Mouse (Mus musculus) myocyte (in vitro differentiated cells): ENCODE data around the gene Stac3.

Experiments
- CEBPB ChIP-seq: IDR thresholded peaks from 2 replicates; pipeline ENCODE4 v1.6.1; 2011; ENCODE audit warnings: mild to moderate bottlenecking, moderate library complexity; ENCODE audit not compliant: poor library complexity, insufficient read depth, severe bottlenecking
- E2F4 ChIP-seq: IDR thresholded peaks from one replicate; pipeline ENCODE4 v1.6.1; 2011; ENCODE audit warnings: mild to moderate bottlenecking, control low read depth, moderate library complexity; ENCODE audit not compliant: insufficient read depth
- MAX ChIP-seq: IDR thresholded peaks from one replicate; pipeline ENCODE4 v1.6.1; 2011; ENCODE audit warnings: low read depth, mild to moderate bottlenecking, control low read depth
- MYOD1 ChIP-seq, 3 experiments: IDR thresholded peaks; one replicate each; pipeline ENCODE4 v1.6.1; 2011; ENCODE audit warnings: control low read depth in 2 of 3, low read depth in 2 of 3, mild to moderate bottlenecking in 2 of 3, moderate library complexity in 1 of 3; ENCODE audit not compliant: insufficient read length in 2 of 3, control insufficient read depth in 1 of 3
- MYOG ChIP-seq, 3 experiments: IDR thresholded peaks; one replicate each; pipeline ENCODE4 v1.6.1; 2011; ENCODE audit warnings: control low read depth in 2 of 3, low read depth in 2 of 3, mild to moderate bottlenecking in 2 of 3; ENCODE audit not compliant: insufficient read length in 2 of 3, control insufficient read depth in 1 of 3, insufficient read depth in 1 of 3
- POLR2A ChIP-seq: IDR thresholded peaks from one replicate; pipeline ENCODE4 v1.6.1; 2011; ENCODE audit warnings: low read depth, mild to moderate bottlenecking, control low read depth, moderate library complexity; ENCODE audit not compliant: insufficient read length
- REST ChIP-seq: IDR thresholded peaks from one replicate; pipeline ENCODE4 v1.6.1; 2011; ENCODE audit warnings: mild to moderate bottlenecking, control low read depth, moderate library complexity; ENCODE audit not compliant: insufficient read depth, insufficient read length
- SRF ChIP-seq: IDR thresholded peaks from one replicate; pipeline ENCODE4 v1.6.1; 2011; ENCODE audit warnings: low read depth; ENCODE audit not compliant: control insufficient read depth, insufficient read length
- TCF12 ChIP-seq: IDR thresholded peaks from one replicate; pipeline ENCODE4 v1.6.1; 2011; ENCODE audit warnings: mild to moderate bottlenecking, control low read depth; ENCODE audit not compliant: poor library complexity, insufficient read depth, severe bottlenecking
- TCF3 ChIP-seq: IDR thresholded peaks from one replicate; pipeline ENCODE4 v1.6.1; 2011; ENCODE audit warnings: low read depth, control low read depth; ENCODE audit not compliant: insufficient read length
- USF1 ChIP-seq: IDR thresholded peaks from one replicate; pipeline ENCODE4 v1.6.1; 2011; ENCODE audit warnings: low read depth, mild to moderate bottlenecking, control low read depth, moderate library complexity

DNA sequence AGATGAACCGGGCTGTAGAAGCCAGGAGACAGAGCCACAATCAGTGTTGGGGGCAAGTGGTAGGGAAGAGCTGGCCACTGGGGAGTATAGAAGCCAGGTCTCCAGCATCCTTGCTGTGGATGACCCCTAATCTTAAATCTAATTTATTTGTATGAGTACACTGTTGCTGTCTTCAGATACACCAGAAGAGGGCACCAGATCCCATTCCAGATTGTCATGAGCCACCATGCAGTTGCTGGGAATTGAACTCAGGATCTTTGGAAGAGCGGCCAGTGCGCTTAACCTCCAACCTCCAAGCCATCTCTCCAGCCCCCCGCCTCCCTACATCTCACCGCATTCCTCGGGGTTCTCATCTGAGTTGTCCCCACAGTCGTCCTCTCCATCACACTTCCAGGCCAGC lies 45.0 kb downstream of the Stac3 start:
- TF ChIP-seq POLR2A = no peak
- TF ChIP-seq MYOG (IDR thresholded peaks at IDR 0.05; ENCODE audit: control insufficient read depth in 1 of 3, insufficient read depth in 1 of 3, insufficient read length in 2 of 3, low read depth in 2 of 3) = no peak
- no peak for TF ChIP-seq E2F4
- no peak for TF ChIP-seq CEBPB
- TF ChIP-seq TCF12 = no peak
- no peak for TF ChIP-seq MAX
- TF ChIP-seq REST = no peak
- TF ChIP-seq USF1 = no peak
- TF ChIP-seq SRF = no peak
- TF ChIP-seq TCF3 = no peak
- TF ChIP-seq MYOD1 (IDR thresholded peaks at IDR 0.05; ENCODE audit: control insufficient read depth in 1 of 3, insufficient read length in 2 of 3, low read depth in 2 of 3) = no peak
